Mouse (Mus musculus) ES-E14 (cell line): ENCODE measurements around the gene Gm28048. TPM values are rescaled to one million over a fixed set of nuclear protein-coding genes. Genes with fewer than 3 reads are reported as not detected.
A peak's percentile ranks its signal among the peaks of the same experiment; 100 is the strongest.

Experiments used
- DNase-seq: peaks from one replicate; pipeline ENCODE4 v3.0.0-alpha.2; 2013; ENCODE audit warnings: low read depth, low spot score
- H3K27ac ChIP-seq: 2 replicates; pipeline ENCODE4 v1.5.1; 2012; ENCODE audit warnings: low read depth, mild to moderate bottlenecking, low read length, moderate library complexity, mixed read lengths; ENCODE audit not compliant: poor library complexity, insufficient read depth, severe bottlenecking
- H3K36me3 ChIP-seq: 2 replicates; pipeline ENCODE4 v1.6.1; 2012; ENCODE audit warnings: mild to moderate bottlenecking, low read length, moderate library complexity, mixed read lengths; ENCODE audit not compliant: control insufficient read depth, poor library complexity, insufficient read depth, severe bottlenecking
- H3K4me1 ChIP-seq, 2 experiments: fragments of 150-350 bp in 1 of 2; sonication (generic) in 1 of 2; 2 replicates each; pipeline ENCODE4 v1.6.1; 2012; ENCODE audit warnings: low read length in 2 of 2, mild to moderate bottlenecking in 1 of 2, mixed read lengths in 1 of 2; ENCODE audit not compliant: control insufficient read depth in 2 of 2, insufficient read depth in 2 of 2, poor library complexity in 1 of 2
- H3K4me3 ChIP-seq, 2 experiments: fragments of 150-350 bp in 1 of 2; sonication (generic) in 1 of 2; 2 replicates each; pipeline ENCODE4 v1.5.1; 2012; ENCODE audit warnings: low read length in 2 of 2, low read depth in 1 of 2, mild to moderate bottlenecking in 1 of 2, mixed read lengths in 1 of 2; ENCODE audit not compliant: insufficient read depth in 1 of 2, poor library complexity in 1 of 2, severe bottlenecking in 1 of 2
- H3K9ac ChIP-seq: 2 replicates; pipeline ENCODE4 v1.6.1; 2012; ENCODE audit warnings: low read depth, mild to moderate bottlenecking, low read length, mixed read lengths; ENCODE audit not compliant: poor library complexity, insufficient read depth, severe bottlenecking
- H3K9me3 ChIP-seq: fragments of 150-350 bp; sonication (generic); 2 replicates; pipeline ENCODE4 v1.6.1; 2012; ENCODE audit warnings: low read depth, mild to moderate bottlenecking, low read length; ENCODE audit not compliant: control insufficient read depth, insufficient read depth
- CHD2 ChIP-seq: IDR thresholded peaks from 2 replicates; pipeline ENCODE4 v1.6.1; 2014; ENCODE audit warnings: mild to moderate bottlenecking, low read depth, low read length, inconsistent platforms
- HCFC1 ChIP-seq: IDR thresholded peaks from 2 replicates; pipeline ENCODE4 v1.6.1; 2012; ENCODE audit warnings: low read length, inconsistent platforms, borderline replicate concordance; ENCODE audit not compliant: insufficient read depth
- MAFK ChIP-seq: IDR thresholded peaks from 2 replicates; pipeline ENCODE4 v1.6.1; 2014; ENCODE audit warnings: mild to moderate bottlenecking, low read depth, low read length, inconsistent platforms; ENCODE audit not compliant: insufficient read depth
- ZC3H11A ChIP-seq: IDR thresholded peaks from 2 replicates; pipeline ENCODE4 v1.6.1; 2012; ENCODE audit warnings: low read depth, mild to moderate bottlenecking, inconsistent platforms, low read length, borderline replicate concordance
- ZNF384 ChIP-seq: IDR thresholded peaks from 2 replicates; pipeline ENCODE4 v1.6.1; 2012; ENCODE audit warnings: low read depth, low read length, inconsistent platforms
- in situ Hi-C, 2 experiments: fragments of 600-800 bp; cut with MboI; formaldehyde crosslinking; loops; one replicate each; pipeline ENCODE4 v1.15.1; 2025; ENCODE audit warnings: low sequenced_read_pairs in 2 of 2, inconsistent platforms in 1 of 2; ENCODE audit not compliant: unreplicated experiment in 2 of 2
- total RNA-seq: library from RNA; depleted of rRNA; stranded (reverse); fragments of 300-350 nt; gene quantifications from 2 replicates; pipeline ENCODE4 v1.2.3, GENCODE M21; 2012

Gm28048 gene
- total RNA-seq, 1 experiment, result 16.3 TPM

GRCm38 (mm10) chr11:22995461-22995860, 13.6 kb upstream of the Gm28048 start:
- peaks cover 39% of the 10 kb centered on the region for H3K36me3 ChIP-seq
- no peak overlapping the region for H3K27ac ChIP-seq
- H3K4me3 ChIP-seq, result no peak overlapping the region
- in situ Hi-C loops, result loop anchor here in 1 of 2 experiments (5.0 kb wide), 1 partner anchor 277 kb away; no protein-coding TSS in a partner anchor
- DNase-seq, result no peak
- 0 out of 4 replicates have a peak, but pooled peaks cover 0 to 2% of the 10 kb centered on the region in 2 experiments for H3K4me1 ChIP-seq
- TF ChIP-seq ZC3H11A (no peak), ZNF384 (no peak), HCFC1 (no peak), MAFK (no peak), CHD2 (no peak)
- no peak overlapping the region for H3K9ac ChIP-seq
- H3K9me3 ChIP-seq, result no peaks in the 10 kb centered on the region

- H3K27ac ChIP-seq, result no peak overlapping the region
- H3K9ac ChIP-seq, result no peak overlapping the region
- 0 out of 4 replicates have a peak, but pooled peaks cover 0 to 2% of the 10 kb centered on the region in 2 experiments for H3K4me1 ChIP-seq
- TF ChIP-seq MAFK (no peak), CHD2 (no peak), ZNF384 (no peak), HCFC1 (no peak), ZC3H11A (no peak)
- in situ Hi-C loops, result no loop called here
- DNase-seq, result no peak
- H3K9me3 ChIP-seq, result no peaks in the 10 kb centered on the region
- peaks cover 30% of the 10 kb centered on the region for H3K36me3 ChIP-seq
- H3K4me3 ChIP-seq, result no peak overlapping the region
Measured at GRCm38 (mm10) chr11:22994271-22994670, 12.4 kb upstream of the Gm28048 start.

- 0 out of 4 replicates have a peak, but pooled peaks cover 0 to 2% of the 10 kb centered on the region in 2 experiments for H3K4me1 ChIP-seq
- TF ChIP-seq ZC3H11A, result no peak
- no peak for TF ChIP-seq MAFK
- TF ChIP-seq HCFC1, result no peak
- TF ChIP-seq CHD2, result no peak
- TF ChIP-seq ZNF384, result no peak
- no peaks in the 10 kb centered on the region for H3K9me3 ChIP-seq
- in situ Hi-C loops, result no loop called here
- no peak overlapping the region for H3K27ac ChIP-seq
- peak overlapping the region; percentile 73 to 90 for H3K4me3 ChIP-seq
- H3K9ac ChIP-seq, result peak overlapping the region; percentile 87
- H3K36me3 ChIP-seq, result peaks cover 22% of the 10 kb centered on the region
- no peak for DNase-seq
Measured at GRCm38 (mm10) chr11:22991218-22991835, 9.4 kb upstream of the Gm28048 start.

- TF ChIP-seq ZC3H11A (no peak), HCFC1 (peak; percentile 82)
- Histone ChIP-seq H3K4me1 (0 out of 4 replicates have a peak, but pooled peaks cover 0 to 2% of the 10 kb centered on the region in 2 experiments), H3K9me3 (no peaks in the 10 kb centered on the region), H3K9ac (peak within 1 kb of the TSS; percentile 87), H3K27ac (peak within 1 kb of the TSS; percentile 89), H3K36me3 (peaks cover 20% of the 10 kb centered on the region), H3K4me3 (peak within 1 kb of the TSS; percentile 73 to 90)
- in situ Hi-C loops, result no loop called here
- no peak for DNase-seq
Measured at GRCm38 (mm10) chr11:22990393-22991126, 8.7 kb upstream of the Gm28048 start, which contains the start of gene Cct4. Gene Cct4, plus strand, starts transcription at chr11:22990519.
